Mouse (Mus musculus) myocyte (in vitro differentiated cells): ENCODE data around the gene Lca5.

ENCODE experiments used
- CEBPB ChIP-seq: IDR thresholded peaks from 2 replicates; pipeline ENCODE4 v1.6.1; 2011; ENCODE audit warnings: mild to moderate bottlenecking, moderate library complexity; ENCODE audit not compliant: poor library complexity, insufficient read depth, severe bottlenecking
- E2F4 ChIP-seq: IDR thresholded peaks from one replicate; pipeline ENCODE4 v1.6.1; 2011; ENCODE audit warnings: mild to moderate bottlenecking, control low read depth, moderate library complexity; ENCODE audit not compliant: insufficient read depth
- MAX ChIP-seq: IDR thresholded peaks from one replicate; pipeline ENCODE4 v1.6.1; 2011; ENCODE audit warnings: low read depth, mild to moderate bottlenecking, control low read depth
- MYOD1 ChIP-seq, 3 experiments: IDR thresholded peaks; one replicate each; pipeline ENCODE4 v1.6.1; 2011; ENCODE audit warnings: control low read depth in 2 of 3, low read depth in 2 of 3, mild to moderate bottlenecking in 2 of 3, moderate library complexity in 1 of 3; ENCODE audit not compliant: insufficient read length in 2 of 3, control insufficient read depth in 1 of 3
- MYOG ChIP-seq, 3 experiments: IDR thresholded peaks; one replicate each; pipeline ENCODE4 v1.6.1; 2011; ENCODE audit warnings: control low read depth in 2 of 3, low read depth in 2 of 3, mild to moderate bottlenecking in 2 of 3; ENCODE audit not compliant: insufficient read length in 2 of 3, control insufficient read depth in 1 of 3, insufficient read depth in 1 of 3
- POLR2A ChIP-seq: IDR thresholded peaks from one replicate; pipeline ENCODE4 v1.6.1; 2011; ENCODE audit warnings: low read depth, mild to moderate bottlenecking, control low read depth, moderate library complexity; ENCODE audit not compliant: insufficient read length
- POLR2AphosphoS2 ChIP-seq: IDR thresholded peaks from one replicate; pipeline ENCODE4 v1.6.1; 2011; ENCODE audit warnings: low read depth, control low read depth; ENCODE audit not compliant: insufficient read length
- REST ChIP-seq: IDR thresholded peaks from one replicate; pipeline ENCODE4 v1.6.1; 2011; ENCODE audit warnings: mild to moderate bottlenecking, control low read depth, moderate library complexity; ENCODE audit not compliant: insufficient read depth, insufficient read length
- SRF ChIP-seq: IDR thresholded peaks from one replicate; pipeline ENCODE4 v1.6.1; 2011; ENCODE audit warnings: low read depth; ENCODE audit not compliant: control insufficient read depth, insufficient read length
- TCF12 ChIP-seq: IDR thresholded peaks from one replicate; pipeline ENCODE4 v1.6.1; 2011; ENCODE audit warnings: mild to moderate bottlenecking, control low read depth; ENCODE audit not compliant: poor library complexity, insufficient read depth, severe bottlenecking
- USF1 ChIP-seq: IDR thresholded peaks from one replicate; pipeline ENCODE4 v1.6.1; 2011; ENCODE audit warnings: low read depth, mild to moderate bottlenecking, control low read depth, moderate library complexity

DNA sequence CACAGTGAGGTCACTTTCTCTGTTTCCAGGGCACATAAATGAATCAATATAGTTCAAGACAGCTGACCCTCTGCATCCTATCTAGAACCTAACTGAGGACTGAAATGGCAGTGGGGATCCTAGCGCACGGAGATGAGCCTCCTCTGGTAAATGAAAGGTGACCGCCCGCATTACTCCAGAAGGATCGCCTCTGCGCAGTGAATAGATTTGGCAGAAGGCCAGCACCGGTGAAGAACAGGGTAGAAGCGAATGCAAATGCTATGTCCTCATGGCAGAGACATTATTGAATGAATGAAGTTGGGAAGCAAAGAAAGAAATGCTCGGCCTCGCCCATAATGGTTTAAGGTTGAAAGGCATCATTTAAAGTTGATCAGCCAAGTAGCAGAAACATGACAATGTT, 61.3 kb downstream of the Lca5 start:
- TF ChIP-seq USF1 (no peak), POLR2A (no peak), POLR2AphosphoS2 (no peak), MYOD1 (IDR thresholded peaks at IDR 0.05; ENCODE audit: control insufficient read depth in 1 of 3, insufficient read length in 2 of 3, low read depth in 2 of 3) (no peak), E2F4 (no peak), MAX (no peak), TCF12 (no peak), REST (no peak), SRF (no peak), MYOG (IDR thresholded peaks at IDR 0.05; ENCODE audit: control insufficient read depth in 1 of 3, insufficient read depth in 1 of 3, insufficient read length in 2 of 3, low read depth in 2 of 3) (no peak), CEBPB (no peak)
